Mouse (Mus musculus) cerebellum, postnatal 14 days (tissue): ENCODE results near the gene Podxl2.
A peak's percentile ranks its signal among the peaks of the same experiment; 100 is the strongest.

ENCODE experiments used
- DNase-seq, 2 experiments: peaks; one replicate each; pipeline ENCODE4 v3.0.0; 2021; ENCODE audit warnings: mixed read lengths in 2 of 2

The Podxl2 gene

GRCm38 (mm10) chr6:88843781-88844725 lies 30.8 kb downstream of the Podxl2 start:
- DNase-seq: peak in 1 of 2 experiments; percentile 23

- no peak for DNase-seq
Observed at GRCm38 (mm10) chr6:88843241-88843640, 31.6 kb downstream of the Podxl2 start.

- peak in 1 of 2 experiments; percentile 73 for DNase-seq
Observed at GRCm38 (mm10) chr6:88842731-88843151, 32.1 kb downstream of the Podxl2 start.

- peak; percentile 98 to 99 for DNase-seq
Observed at GRCm38 (mm10) chr6:88841781-88842689, 32.8 kb downstream of the Podxl2 start, which contains the start of gene Abtb1. Abtb1 (minus strand) TSS chr6:88841984.

- DNase-seq: no peak
Observed at GRCm38 (mm10) chr6:88841514-88841780, 33.4 kb downstream of the Podxl2 start.

- peak in 1 of 2 experiments; percentile 45 for DNase-seq
Observed at GRCm38 (mm10) chr6:88840791-88841513, 33.9 kb downstream of the Podxl2 start.

GRCm38 (mm10) chr6:88840211-88840610 lies 34.6 kb downstream of the Podxl2 start:
- DNase-seq: no peak

- peak in 1 of 2 experiments; percentile 65 for DNase-seq
Observed at GRCm38 (mm10) chr6:88839135-88839970, 35.5 kb downstream of the Podxl2 start.

GRCm38 (mm10) chr6:88838613-88839012 lies 36.2 kb downstream of the Podxl2 start:
- DNase-seq: no peak

- no peak for DNase-seq
Observed at GRCm38 (mm10) chr6:88837999-88838398, 36.8 kb downstream of the Podxl2 start.

- DNase-seq: peak; percentile 53 to 60
Observed at GRCm38 (mm10) chr6:88836178-88836819, 38.5 kb downstream of the Podxl2 start.

GRCm38 (mm10) chr6:88835047-88835446 lies 39.8 kb downstream of the Podxl2 start:
- DNase-seq: peak; percentile 64 to 75

- peak in 1 of 2 experiments; percentile 56 for DNase-seq
Observed at GRCm38 (mm10) chr6:88833340-88834140, 41.3 kb downstream of the Podxl2 start.

- no peak for DNase-seq
Observed at GRCm38 (mm10) chr6:88832663-88833062, 42.2 kb downstream of the Podxl2 start.

- DNase-seq: peak; percentile 85 to 86
Observed at GRCm38 (mm10) chr6:88831456-88831855, 43.4 kb downstream of the Podxl2 start.

- no peak for DNase-seq
Observed at GRCm38 (mm10) chr6:88830112-88830702, 44.6 kb downstream of the Podxl2 start.

- DNase-seq: no peak
Observed at GRCm38 (mm10) chr6:88829579-88829978, 45.3 kb downstream of the Podxl2 start.

GRCm38 (mm10) chr6:88828206-88829009 lies 46.4 kb downstream of the Podxl2 start:
- DNase-seq: no peak
